Mouse (Mus musculus) MEL (cell line): ENCODE data around the gene Pkmyt1. TPM values are rescaled to one million over a fixed set of nuclear protein-coding genes. Genes with fewer than 3 reads are reported as not detected.

Experiments used
- DNase-seq: peaks from one replicate; pipeline ENCODE4 v3.0.0; 2011; ENCODE audit warnings: low read depth, low spot score
- H3K27ac ChIP-seq: 2 replicates; pipeline ENCODE4 v1.5.1; 2012; ENCODE audit warnings: low read depth, mild to moderate bottlenecking, control low read depth, low read length, moderate library complexity; ENCODE audit not compliant: control insufficient read depth
- H3K27me3 ChIP-seq, 2 experiments: fragments of 150-350 bp in 1 of 2; sonication (generic) in 1 of 2; 2 replicates each; pipeline ENCODE4 v1.6.1; 2012; ENCODE audit warnings: low read length in 2 of 2, mild to moderate bottlenecking in 2 of 2, improper control_type of control experiment in 1 of 2, moderate library complexity in 1 of 2; ENCODE audit not compliant: insufficient read depth in 2 of 2, control insufficient read depth in 1 of 2
- H3K36me3 ChIP-seq, 2 experiments: 2 replicates each; pipeline ENCODE4 v1.6.1; 2012 to 2014; ENCODE audit warnings: low read length in 2 of 2, improper control_type of control experiment in 1 of 2, inconsistent platforms in 1 of 2, mild to moderate bottlenecking in 1 of 2; ENCODE audit not compliant: insufficient read depth in 2 of 2, control insufficient read depth in 1 of 2
- H3K4me1 ChIP-seq, 2 experiments: fragments of 150-350 bp in 1 of 2; sonication (generic) in 1 of 2; 2 replicates each; pipeline ENCODE4 v1.6.1; 2012; ENCODE audit warnings: low read length in 2 of 2, improper control_type of control experiment in 1 of 2, mild to moderate bottlenecking in 1 of 2; ENCODE audit not compliant: insufficient read depth in 2 of 2, control insufficient read depth in 1 of 2
- H3K4me3 ChIP-seq, 2 experiments: fragments of 150-350 bp in 1 of 2; sonication (generic) in 1 of 2; 2 replicates each; pipeline ENCODE4 v1.5.1; 2012; ENCODE audit warnings: low read depth in 2 of 2, low read length in 2 of 2, mild to moderate bottlenecking in 2 of 2, moderate library complexity in 2 of 2, control low read depth in 1 of 2, improper control_type of control experiment in 1 of 2; ENCODE audit not compliant: control insufficient read depth in 1 of 2, insufficient read depth in 1 of 2
- H3K79me2 ChIP-seq: 2 replicates; pipeline ENCODE4 v1.6.1; 2012; ENCODE audit warnings: mild to moderate bottlenecking, low read length, moderate library complexity; ENCODE audit not compliant: control insufficient read depth, poor library complexity, insufficient read depth
- H3K9ac ChIP-seq: 2 replicates; pipeline ENCODE4 v1.6.1; 2012; ENCODE audit warnings: low read depth, mild to moderate bottlenecking, control low read depth, low read length, moderate library complexity; ENCODE audit not compliant: control insufficient read depth, poor library complexity, severe bottlenecking
- H3K9me3 ChIP-seq: fragments of 150-350 bp; sonication (generic); replicated peaks from 2 replicates; pipeline ENCODE4 v1.6.1; 2012; ENCODE audit warnings: mild to moderate bottlenecking, low read length, improper control_type of control experiment, moderate library complexity; ENCODE audit not compliant: insufficient read depth
- BHLHE40 ChIP-seq: IDR thresholded peaks from 2 replicates; pipeline ENCODE4 v1.6.1; 2012; ENCODE audit warnings: low read depth, mild to moderate bottlenecking, inconsistent platforms, low read length, improper control_type of control experiment, borderline replicate concordance
- CHD2 ChIP-seq: IDR thresholded peaks from 2 replicates; pipeline ENCODE4 v1.6.1; 2011; ENCODE audit warnings: low read length, improper control_type of control experiment
- CTCF ChIP-seq, 3 experiments: IDR thresholded peaks in 2 of 3; conservative IDR thresholded peaks in 1 of 3; 2 replicates each; pipeline ENCODE4 v1.5.1; 2011 to 2012; ENCODE audit warnings: low read length in 3 of 3, low read depth in 2 of 3, mild to moderate bottlenecking in 2 of 3, improper control_type of control experiment in 1 of 3, inconsistent platforms in 1 of 3, mixed read lengths in 1 of 3, moderate library complexity in 1 of 3; ENCODE audit not compliant: control insufficient read depth in 1 of 3, insufficient read depth in 1 of 3, poor library complexity in 1 of 3, severe bottlenecking in 1 of 3
- ELF1 ChIP-seq: IDR thresholded peaks from 2 replicates; pipeline ENCODE4 v1.6.1; 2014; ENCODE audit warnings: low read depth, mild to moderate bottlenecking, inconsistent platforms, low read length, improper control_type of control experiment, moderate library complexity
- GATA1 ChIP-seq: IDR thresholded peaks from 2 replicates; pipeline ENCODE4 v1.6.1; 2011; ENCODE audit warnings: low read depth, low read length, improper control_type of control experiment
- MAX ChIP-seq: IDR thresholded peaks from 2 replicates; pipeline ENCODE4 v1.6.1; 2011; ENCODE audit warnings: low read length, improper control_type of control experiment
- MAZ ChIP-seq: IDR thresholded peaks from 2 replicates; pipeline ENCODE4 v1.6.1; 2012; ENCODE audit warnings: low read depth, mild to moderate bottlenecking, inconsistent platforms, low read length, improper control_type of control experiment
- MXI1 ChIP-seq: IDR thresholded peaks from 2 replicates; pipeline ENCODE4 v1.6.1; 2011; ENCODE audit warnings: mild to moderate bottlenecking, low read depth, low read length, improper control_type of control experiment
- MYC ChIP-seq: IDR thresholded peaks from 2 replicates; pipeline ENCODE4 v1.6.1; 2011; ENCODE audit warnings: low read depth, mild to moderate bottlenecking, low read length, improper control_type of control experiment, moderate library complexity
- NRF1 ChIP-seq: IDR thresholded peaks from 2 replicates; pipeline ENCODE4 v1.6.1; 2014; ENCODE audit warnings: low read depth, mild to moderate bottlenecking, inconsistent platforms, low read length, improper control_type of control experiment, moderate library complexity; ENCODE audit not compliant: poor library complexity, insufficient read depth, severe bottlenecking
- POLR2A ChIP-seq, 2 experiments: IDR thresholded peaks; 2 replicates each; pipeline ENCODE4 v1.6.1; 2011 to 2012; ENCODE audit warnings: low read length in 2 of 2, mild to moderate bottlenecking in 2 of 2, control low read depth in 1 of 2, improper control_type of control experiment in 1 of 2, low read depth in 1 of 2, moderate library complexity in 1 of 2; ENCODE audit not compliant: control insufficient read depth in 1 of 2, insufficient read depth in 1 of 2, poor library complexity in 1 of 2
- RAD21 ChIP-seq: IDR thresholded peaks from 2 replicates; pipeline ENCODE4 v1.6.1; 2011; ENCODE audit warnings: mild to moderate bottlenecking, low read depth, low read length, improper control_type of control experiment
- RCOR1 ChIP-seq: IDR thresholded peaks from 2 replicates; pipeline ENCODE4 v1.6.1; 2012; ENCODE audit warnings: low read depth, mild to moderate bottlenecking, inconsistent platforms, low read length, improper control_type of control experiment
- SIN3A ChIP-seq: IDR thresholded peaks from 2 replicates; pipeline ENCODE4 v1.6.1; 2012; ENCODE audit warnings: low read length, improper control_type of control experiment, inconsistent platforms
- SMC3 ChIP-seq: IDR thresholded peaks from 2 replicates; pipeline ENCODE4 v1.6.1; 2011; ENCODE audit warnings: low read depth, low read length, improper control_type of control experiment
- TBP ChIP-seq: IDR thresholded peaks from 2 replicates; pipeline ENCODE4 v1.8.0; 2011; ENCODE audit warnings: low read depth, low read length, improper control_type of control experiment
- USF1 ChIP-seq: IDR thresholded peaks from 2 replicates; pipeline ENCODE4 v1.6.1; 2014; ENCODE audit warnings: low read depth, mild to moderate bottlenecking, inconsistent platforms, low read length, improper control_type of control experiment, moderate library complexity
- ZC3H11A ChIP-seq: IDR thresholded peaks from 2 replicates; pipeline ENCODE4 v1.6.1; 2012; ENCODE audit warnings: low read depth, mild to moderate bottlenecking, inconsistent platforms, low read length, improper control_type of control experiment
- polyA plus RNA-seq, 2 experiments: library from polyadenylated mRNA; stranded (reverse) in 1 of 2; unstranded in 1 of 2; fragments of >175 nt in 1 of 2; fragments of >200 nt in 1 of 2; gene quantifications; 2 replicates each; pipeline versions ENCODE4 v1.2.1 to v1.2.4; 2012; ENCODE audit warnings: low replicate concordance in 2 of 2, low read depth in 1 of 2; ENCODE audit not compliant: insufficient read length in 2 of 2, insufficient read depth in 1 of 2, missing spikeins in 1 of 2
- total RNA-seq: library from RNA; depleted of rRNA; stranded (reverse); fragments of 300-350 nt; gene quantifications from 2 replicates; pipeline ENCODE4 v1.2.3, GENCODE M21; 2012

Gene Pkmyt1
- total and polyA plus RNA-seq, 3 experiments = 16.6 to 49.8 TPM; not detected in 1

DNA sequence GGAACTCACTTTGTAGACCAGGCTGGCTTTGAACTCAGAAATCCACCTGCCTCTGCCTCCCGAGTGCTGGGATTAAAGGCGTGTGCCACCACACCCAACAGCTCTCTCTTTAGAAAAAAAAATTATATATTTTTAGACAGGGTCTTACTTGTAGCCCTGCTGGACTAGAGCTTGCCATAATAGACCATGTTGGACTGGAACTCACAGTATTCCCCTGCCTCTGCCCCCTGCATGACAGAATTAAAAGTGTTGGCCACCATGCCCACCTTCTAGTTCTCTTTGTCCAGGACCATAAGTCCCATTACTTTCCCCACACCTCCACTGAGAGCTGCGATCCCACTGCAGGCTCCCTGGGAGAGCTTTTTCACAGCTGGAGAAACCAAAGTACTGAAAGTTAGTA is 21.3 kb downstream of the Pkmyt1 start:
- H3K9ac ChIP-seq = no peak overlapping the region
- H3K27me3 ChIP-seq = no peaks in the 10 kb centered on the region
- no peaks in the 10 kb centered on the region for H3K9me3 ChIP-seq
- no peaks in the 10 kb centered on the region for H3K79me2 ChIP-seq
- TF ChIP-seq MAZ = no peak
- no peak for TF ChIP-seq CHD2
- TF ChIP-seq RCOR1 = no peak
- no peak for TF ChIP-seq MAX
- no peak for DNase-seq
- no peak overlapping the region for H3K27ac ChIP-seq
- peaks cover 4 to 23% of the 10 kb centered on the region in 2 experiments; a peak in 3 of 4 replicates for H3K4me1 ChIP-seq
- peaks cover 0 to 4% of the 10 kb centered on the region in 2 experiments; a peak in 2 of 4 replicates for H3K36me3 ChIP-seq
- no peak overlapping the region for H3K4me3 ChIP-seq

DNA sequence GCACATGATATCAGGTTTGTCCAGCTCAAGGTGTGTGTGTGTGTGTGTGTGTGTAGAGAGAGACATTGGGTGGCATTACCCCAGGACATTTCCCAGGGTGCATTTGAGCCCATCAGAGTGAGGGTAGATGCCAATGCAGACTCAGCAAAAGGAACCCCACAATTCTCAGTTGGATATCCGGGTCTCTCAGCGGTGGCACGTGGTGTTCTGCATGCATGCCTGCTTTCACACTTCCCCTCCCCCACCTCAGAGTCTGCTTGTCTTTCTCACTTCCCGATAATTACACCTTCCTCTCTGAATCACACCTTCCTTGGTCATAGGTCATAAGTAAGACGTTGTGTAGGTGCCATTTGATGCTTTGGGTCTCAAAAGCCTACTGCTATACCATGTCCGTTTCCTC is 21.9 kb downstream of the Pkmyt1 start:
- Histone ChIP-seq H3K27ac (no peak overlapping the region), H3K27me3 (no peaks in the 10 kb centered on the region), H3K9me3 (no peaks in the 10 kb centered on the region), H3K4me3 (no peak overlapping the region), H3K36me3 (peaks cover 0 to 4% of the 10 kb centered on the region in 2 experiments; a peak in 2 of 4 replicates), H3K79me2 (no peaks in the 10 kb centered on the region), H3K4me1 (peaks cover 4 to 23% of the 10 kb centered on the region in 2 experiments; a peak in 3 of 4 replicates), H3K9ac (no peak overlapping the region)
- no peak for DNase-seq
- TF ChIP-seq USF1 = 0 out of 2 replicates have a peak, but pooled peaks have one; percentile 17
- TF ChIP-seq MAX = no peak
- TF ChIP-seq BHLHE40 = no peak

DNA sequence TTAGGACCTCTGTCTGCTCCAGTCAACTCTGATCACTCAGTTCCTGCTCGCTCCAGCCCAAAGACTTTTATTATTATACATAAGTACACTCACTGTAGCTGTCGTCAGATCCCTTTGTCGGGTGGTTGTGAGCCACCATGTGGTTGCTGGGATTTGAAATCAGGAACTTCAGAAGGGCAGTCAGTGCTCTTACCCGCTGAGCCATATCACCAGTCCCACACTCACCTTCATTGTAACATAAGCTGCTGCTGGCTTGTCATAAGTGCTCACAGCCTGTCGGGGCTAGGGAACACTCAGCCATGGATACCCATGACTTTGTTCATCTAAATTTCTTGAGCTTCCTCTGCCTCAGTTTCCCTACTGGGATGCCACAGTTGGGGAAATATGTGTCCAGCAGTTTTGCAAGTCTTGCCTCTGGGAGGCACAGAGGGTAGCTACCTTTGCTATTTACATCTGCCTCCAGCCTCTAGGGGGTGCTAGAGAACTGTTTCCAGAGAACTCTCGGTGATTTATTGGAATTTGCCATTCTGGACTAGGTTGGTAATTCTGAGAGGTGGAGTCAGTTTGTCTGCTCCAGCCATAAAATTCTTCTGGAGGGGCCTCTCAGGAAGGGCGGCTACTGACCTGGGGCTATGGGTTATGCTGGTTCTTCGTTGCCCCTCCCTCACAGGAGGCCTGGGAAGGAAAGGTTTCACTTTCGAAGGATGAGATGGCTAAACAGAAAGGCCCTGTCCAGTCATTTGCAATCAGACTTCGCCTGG is 22.7 kb downstream of the Pkmyt1 start:
- Histone ChIP-seq H3K4me3 (peak overlapping the region; percentile 55 to 69), H3K27ac (no peak overlapping the region), H3K27me3 (no peaks in the 10 kb centered on the region), H3K36me3 (peaks cover 0 to 4% of the 10 kb centered on the region in 2 experiments; a peak in 2 of 4 replicates), H3K79me2 (no peaks in the 10 kb centered on the region), H3K4me1 (peaks cover 4 to 23% of the 10 kb centered on the region in 2 experiments; a peak in 3 of 4 replicates), H3K9ac (peak overlapping the region; percentile 59), H3K9me3 (no peaks in the 10 kb centered on the region)
- peak; percentile 89 for DNase-seq
- TF ChIP-seq CTCF (IDR thresholded peaks at IDR 0.05 in 2 of 3, conservative IDR thresholded peaks at IDR 0.05 in 1 of 3; ENCODE audit: control insufficient read depth in 1 of 3, insufficient read depth in 1 of 3, low read depth in 2 of 3, low read length in 3 of 3, poor library complexity in 1 of 3, severe bottlenecking in 1 of 3) (peak; percentile 45 to 75 (median 73)), MYC (0 out of 2 replicates have a peak, but pooled peaks have one; percentile 29), SMC3 (peak; percentile 47), POLR2A (IDR thresholded peaks at IDR 0.05; ENCODE audit: control insufficient read depth in 1 of 2, insufficient read depth in 1 of 2, low read depth in 1 of 2, low read length in 2 of 2, poor library complexity in 1 of 2) (no peak), MAZ (no peak), NRF1 (no peak), TBP (0 out of 2 replicates have a peak, but pooled peaks have one; percentile 22), ZC3H11A (peak; percentile 32), SIN3A (no peak), MXI1 (no peak), GATA1 (no peak), ELF1 (no peak), RAD21 (peak; percentile 66), RCOR1 (peak; percentile 55)
